Mouse (Mus musculus) MEL (cell line): ENCODE measurements around the gene Ptpdc1. TPM values are rescaled to one million over a fixed set of nuclear protein-coding genes. Genes with fewer than 3 reads are reported as not detected.

Source experiments
- DNase-seq: peaks from one replicate; pipeline ENCODE4 v3.0.0; 2011; ENCODE audit warnings: low read depth, low spot score
- H3K27ac ChIP-seq: 2 replicates; pipeline ENCODE4 v1.5.1; 2012; ENCODE audit warnings: low read depth, mild to moderate bottlenecking, control low read depth, low read length, moderate library complexity; ENCODE audit not compliant: control insufficient read depth
- H3K27me3 ChIP-seq, 2 experiments: fragments of 150-350 bp in 1 of 2; sonication (generic) in 1 of 2; 2 replicates each; pipeline ENCODE4 v1.6.1; 2012; ENCODE audit warnings: low read length in 2 of 2, mild to moderate bottlenecking in 2 of 2, improper control_type of control experiment in 1 of 2, moderate library complexity in 1 of 2; ENCODE audit not compliant: insufficient read depth in 2 of 2, control insufficient read depth in 1 of 2
- H3K36me3 ChIP-seq, 2 experiments: 2 replicates each; pipeline ENCODE4 v1.6.1; 2012 to 2014; ENCODE audit warnings: low read length in 2 of 2, improper control_type of control experiment in 1 of 2, inconsistent platforms in 1 of 2, mild to moderate bottlenecking in 1 of 2; ENCODE audit not compliant: insufficient read depth in 2 of 2, control insufficient read depth in 1 of 2
- H3K4me1 ChIP-seq, 2 experiments: fragments of 150-350 bp in 1 of 2; sonication (generic) in 1 of 2; 2 replicates each; pipeline ENCODE4 v1.6.1; 2012; ENCODE audit warnings: low read length in 2 of 2, improper control_type of control experiment in 1 of 2, mild to moderate bottlenecking in 1 of 2; ENCODE audit not compliant: insufficient read depth in 2 of 2, control insufficient read depth in 1 of 2
- H3K4me3 ChIP-seq, 2 experiments: fragments of 150-350 bp in 1 of 2; sonication (generic) in 1 of 2; 2 replicates each; pipeline ENCODE4 v1.5.1; 2012; ENCODE audit warnings: low read depth in 2 of 2, low read length in 2 of 2, mild to moderate bottlenecking in 2 of 2, moderate library complexity in 2 of 2, control low read depth in 1 of 2, improper control_type of control experiment in 1 of 2; ENCODE audit not compliant: control insufficient read depth in 1 of 2, insufficient read depth in 1 of 2
- H3K79me2 ChIP-seq: 2 replicates; pipeline ENCODE4 v1.6.1; 2012; ENCODE audit warnings: mild to moderate bottlenecking, low read length, moderate library complexity; ENCODE audit not compliant: control insufficient read depth, poor library complexity, insufficient read depth
- H3K9ac ChIP-seq: 2 replicates; pipeline ENCODE4 v1.6.1; 2012; ENCODE audit warnings: low read depth, mild to moderate bottlenecking, control low read depth, low read length, moderate library complexity; ENCODE audit not compliant: control insufficient read depth, poor library complexity, severe bottlenecking
- H3K9me3 ChIP-seq: fragments of 150-350 bp; sonication (generic); replicated peaks from 2 replicates; pipeline ENCODE4 v1.6.1; 2012; ENCODE audit warnings: mild to moderate bottlenecking, low read length, improper control_type of control experiment, moderate library complexity; ENCODE audit not compliant: insufficient read depth
- BHLHE40 ChIP-seq: IDR thresholded peaks from 2 replicates; pipeline ENCODE4 v1.6.1; 2012; ENCODE audit warnings: low read depth, mild to moderate bottlenecking, inconsistent platforms, low read length, improper control_type of control experiment, borderline replicate concordance
- CHD2 ChIP-seq: IDR thresholded peaks from 2 replicates; pipeline ENCODE4 v1.6.1; 2011; ENCODE audit warnings: low read length, improper control_type of control experiment
- ELF1 ChIP-seq: IDR thresholded peaks from 2 replicates; pipeline ENCODE4 v1.6.1; 2014; ENCODE audit warnings: low read depth, mild to moderate bottlenecking, inconsistent platforms, low read length, improper control_type of control experiment, moderate library complexity
- EP300 ChIP-seq, 2 experiments: IDR thresholded peaks; 2 replicates each; pipeline ENCODE4 v1.6.1; 2011; ENCODE audit warnings: improper control_type of control experiment in 2 of 2, low read length in 2 of 2, low read depth in 1 of 2, mild to moderate bottlenecking in 1 of 2
- GATA1 ChIP-seq: IDR thresholded peaks from 2 replicates; pipeline ENCODE4 v1.6.1; 2011; ENCODE audit warnings: low read depth, low read length, improper control_type of control experiment
- KAT2A ChIP-seq: conservative IDR thresholded peaks from 2 replicates; pipeline ENCODE4 v1.6.1; 2012; ENCODE audit warnings: low read depth, low read length, improper control_type of control experiment, inconsistent platforms
- MAFK ChIP-seq: IDR thresholded peaks from 2 replicates; pipeline ENCODE4 v1.6.1; 2011; ENCODE audit warnings: low read depth, mild to moderate bottlenecking, low read length, improper control_type of control experiment, borderline replicate concordance
- MAX ChIP-seq: IDR thresholded peaks from 2 replicates; pipeline ENCODE4 v1.6.1; 2011; ENCODE audit warnings: low read length, improper control_type of control experiment
- MAZ ChIP-seq: IDR thresholded peaks from 2 replicates; pipeline ENCODE4 v1.6.1; 2012; ENCODE audit warnings: low read depth, mild to moderate bottlenecking, inconsistent platforms, low read length, improper control_type of control experiment
- MXI1 ChIP-seq: IDR thresholded peaks from 2 replicates; pipeline ENCODE4 v1.6.1; 2011; ENCODE audit warnings: mild to moderate bottlenecking, low read depth, low read length, improper control_type of control experiment
- MYB ChIP-seq: IDR thresholded peaks from 2 replicates; pipeline ENCODE4 v1.6.1; 2011; ENCODE audit warnings: mild to moderate bottlenecking, low read depth, low read length, improper control_type of control experiment
- MYC ChIP-seq: IDR thresholded peaks from 2 replicates; pipeline ENCODE4 v1.6.1; 2011; ENCODE audit warnings: low read depth, mild to moderate bottlenecking, low read length, improper control_type of control experiment, moderate library complexity
- NELFE ChIP-seq: IDR thresholded peaks from 2 replicates; pipeline ENCODE4 v1.6.1; 2011; ENCODE audit warnings: low read depth, low read length, improper control_type of control experiment
- NRF1 ChIP-seq: IDR thresholded peaks from 2 replicates; pipeline ENCODE4 v1.6.1; 2014; ENCODE audit warnings: low read depth, mild to moderate bottlenecking, inconsistent platforms, low read length, improper control_type of control experiment, moderate library complexity; ENCODE audit not compliant: poor library complexity, insufficient read depth, severe bottlenecking
- RCOR1 ChIP-seq: IDR thresholded peaks from 2 replicates; pipeline ENCODE4 v1.6.1; 2012; ENCODE audit warnings: low read depth, mild to moderate bottlenecking, inconsistent platforms, low read length, improper control_type of control experiment
- SIN3A ChIP-seq: IDR thresholded peaks from 2 replicates; pipeline ENCODE4 v1.6.1; 2012; ENCODE audit warnings: low read length, improper control_type of control experiment, inconsistent platforms
- SMC3 ChIP-seq: IDR thresholded peaks from 2 replicates; pipeline ENCODE4 v1.6.1; 2011; ENCODE audit warnings: low read depth, low read length, improper control_type of control experiment
- TBP ChIP-seq: IDR thresholded peaks from 2 replicates; pipeline ENCODE4 v1.8.0; 2011; ENCODE audit warnings: low read depth, low read length, improper control_type of control experiment
- TCF12 ChIP-seq: IDR thresholded peaks from 2 replicates; pipeline ENCODE4 v1.6.1; 2014; ENCODE audit warnings: low read depth, mild to moderate bottlenecking, inconsistent platforms, low read length, improper control_type of control experiment, moderate library complexity
- UBTF ChIP-seq: IDR thresholded peaks from 2 replicates; pipeline ENCODE4 v1.6.1; 2012; ENCODE audit warnings: low read depth, mild to moderate bottlenecking, inconsistent platforms, low read length, improper control_type of control experiment, moderate library complexity, borderline replicate concordance; ENCODE audit not compliant: insufficient read depth
- USF1 ChIP-seq: IDR thresholded peaks from 2 replicates; pipeline ENCODE4 v1.6.1; 2014; ENCODE audit warnings: low read depth, mild to moderate bottlenecking, inconsistent platforms, low read length, improper control_type of control experiment, moderate library complexity
- USF2 ChIP-seq, 2 experiments: IDR thresholded peaks; 2 replicates each; pipeline ENCODE4 v1.6.1; 2011 to 2012; ENCODE audit warnings: improper control_type of control experiment in 2 of 2, low read length in 2 of 2, borderline replicate concordance in 1 of 2, inconsistent platforms in 1 of 2, low read depth in 1 of 2, mild to moderate bottlenecking in 1 of 2; ENCODE audit not compliant: insufficient read depth in 1 of 2
- ZC3H11A ChIP-seq: IDR thresholded peaks from 2 replicates; pipeline ENCODE4 v1.6.1; 2012; ENCODE audit warnings: low read depth, mild to moderate bottlenecking, inconsistent platforms, low read length, improper control_type of control experiment
- ZKSCAN1 ChIP-seq: IDR thresholded peaks from 2 replicates; pipeline ENCODE4 v1.6.1; 2012; ENCODE audit warnings: low read depth, mild to moderate bottlenecking, inconsistent platforms, low read length, improper control_type of control experiment, moderate library complexity
- ZNF384 ChIP-seq: IDR thresholded peaks from 2 replicates; pipeline ENCODE4 v1.6.1; 2012; ENCODE audit warnings: low read depth, mild to moderate bottlenecking, inconsistent platforms, low read length, improper control_type of control experiment
- polyA plus RNA-seq, 2 experiments: library from polyadenylated mRNA; stranded (reverse) in 1 of 2; unstranded in 1 of 2; fragments of >175 nt in 1 of 2; fragments of >200 nt in 1 of 2; gene quantifications; 2 replicates each; pipeline versions ENCODE4 v1.2.1 to v1.2.4; 2012; ENCODE audit warnings: low replicate concordance in 2 of 2, low read depth in 1 of 2; ENCODE audit not compliant: insufficient read length in 2 of 2, insufficient read depth in 1 of 2, missing spikeins in 1 of 2
- total RNA-seq: library from RNA; depleted of rRNA; stranded (reverse); fragments of 300-350 nt; gene quantifications from 2 replicates; pipeline ENCODE4 v1.2.3, GENCODE M21; 2012

Ptpdc1 gene
- total and polyA plus RNA-seq, 3 experiments: 3.3 to 7.6 TPM; not detected in 1

- H3K9ac ChIP-seq: no peak overlapping the region
- H3K4me1 ChIP-seq: peaks cover 20% of the 10 kb centered on the region in 2 experiments
- H3K9me3 ChIP-seq: no peaks in the 10 kb centered on the region
- H3K27me3 ChIP-seq: no peaks in the 10 kb centered on the region
- no peak overlapping the region for H3K4me3 ChIP-seq
- H3K36me3 ChIP-seq: peaks cover 24 to 69% of the 10 kb centered on the region in 2 experiments
- no peak overlapping the region for H3K27ac ChIP-seq
- TF ChIP-seq ELF1 (no peak), ZNF384 (no peak), TBP (no peak), UBTF (no peak), BHLHE40 (no peak), SIN3A (peak; percentile 66), SMC3 (no peak), ZKSCAN1 (no peak), MYB (no peak), MAX (0 out of 2 replicates have a peak, but pooled peaks have one; percentile 52), KAT2A (no peak), CHD2 (no peak), NRF1 (no peak), ZC3H11A (no peak), TCF12 (no peak), EP300 (IDR thresholded peaks at IDR 0.05; ENCODE audit: low read depth in 1 of 2, low read length in 2 of 2) (no peak), USF1 (no peak), MYC (peak; percentile 75), MXI1 (peak; percentile 90), MAFK (no peak), GATA1 (no peak), USF2 (IDR thresholded peaks at IDR 0.05; ENCODE audit: borderline replicate concordance in 1 of 2, insufficient read depth in 1 of 2, low read depth in 1 of 2, low read length in 2 of 2) (no peak), NELFE (no peak), MAZ (no peak), RCOR1 (no peak)
- peak; percentile 68 for DNase-seq
- peaks cover 61% of the 10 kb centered on the region for H3K79me2 ChIP-seq
These were observed 85.0 kb downstream of the Ptpdc1 start for GRCm38 (mm10) chr13:48540488-48540887.
